Mouse (Mus musculus) MEL (cell line): Measurements from ENCODE around the gene Mymk.

Experiments
- CTCF ChIP-seq, 3 experiments: IDR thresholded peaks in 2 of 3; conservative IDR thresholded peaks in 1 of 3; 2 replicates each; pipeline ENCODE4 v1.5.1; 2011 to 2012; ENCODE audit warnings: low read length in 3 of 3, low read depth in 2 of 3, mild to moderate bottlenecking in 2 of 3, improper control_type of control experiment in 1 of 3, inconsistent platforms in 1 of 3, mixed read lengths in 1 of 3, moderate library complexity in 1 of 3; ENCODE audit not compliant: control insufficient read depth in 1 of 3, insufficient read depth in 1 of 3, poor library complexity in 1 of 3, severe bottlenecking in 1 of 3
- POLR2A ChIP-seq, 2 experiments: IDR thresholded peaks; 2 replicates each; pipeline ENCODE4 v1.6.1; 2011 to 2012; ENCODE audit warnings: low read length in 2 of 2, mild to moderate bottlenecking in 2 of 2, control low read depth in 1 of 2, improper control_type of control experiment in 1 of 2, low read depth in 1 of 2, moderate library complexity in 1 of 2; ENCODE audit not compliant: control insufficient read depth in 1 of 2, insufficient read depth in 1 of 2, poor library complexity in 1 of 2

- TF ChIP-seq POLR2A (IDR thresholded peaks at IDR 0.05; ENCODE audit: control insufficient read depth in 1 of 2, insufficient read depth in 1 of 2, low read depth in 1 of 2, low read length in 2 of 2, poor library complexity in 1 of 2) = no peak
- TF ChIP-seq CTCF (IDR thresholded peaks at IDR 0.05 in 2 of 3, conservative IDR thresholded peaks at IDR 0.05 in 1 of 3; ENCODE audit: control insufficient read depth in 1 of 3, insufficient read depth in 1 of 3, low read depth in 2 of 3, low read length in 3 of 3, poor library complexity in 1 of 3, severe bottlenecking in 1 of 3) = no peak
These were observed 52.4 kb downstream of the Mymk start for GRCm38 (mm10) chr2:27019530-27019929.
